Mouse (Mus musculus): ENCODE results near the gene Prss35.
A peak's percentile ranks its signal among the peaks of the same experiment; 100 is the strongest.

Prss35 gene

GRCm38 (mm10) chr9:86742959-86743911 is at the start of gene Prss35:
TSS of gene Prss35 (plus strand) at chr9:86743649.
- DNase-seq = peak in 1 of 2 experiments; percentile 6

GRCm38 (mm10) chr9:86693935-86694334 is 49.5 kb upstream of the Prss35 start:
- peak; percentile 31 to 45 for DNase-seq

- no peak for DNase-seq
Observed at GRCm38 (mm10) chr9:86694644-86695043, 48.8 kb upstream of the Prss35 start.

- DNase-seq = peak; percentile 59 to 64
Observed at GRCm38 (mm10) chr9:86695199-86695817, 48.1 kb upstream of the Prss35 start.

- peak; percentile 37 to 44 for DNase-seq
Observed at GRCm38 (mm10) chr9:86695818-86696261, 47.6 kb upstream of the Prss35 start, which contains the start of gene Me1. TSS of gene Me1 (minus strand) at chr9:86695953.

- DNase-seq = no peak
Observed at GRCm38 (mm10) chr9:86701264-86701663, 42.2 kb upstream of the Prss35 start.

GRCm38 (mm10) chr9:86701844-86702243 is 41.6 kb upstream of the Prss35 start:
- DNase-seq = peak; percentile 45 to 55

GRCm38 (mm10) chr9:86707431-86707830 is 36.0 kb upstream of the Prss35 start:
- DNase-seq = no peak

- no peak for DNase-seq
Observed at GRCm38 (mm10) chr9:86708921-86709320, 34.5 kb upstream of the Prss35 start.

- DNase-seq = no peak
Observed at GRCm38 (mm10) chr9:86710091-86710634, 33.3 kb upstream of the Prss35 start.

GRCm38 (mm10) chr9:86712648-86713047 is 30.8 kb upstream of the Prss35 start:
- DNase-seq = no peak

- no peak for DNase-seq
Observed at GRCm38 (mm10) chr9:86714089-86714488, 29.4 kb upstream of the Prss35 start.

- DNase-seq = no peak
Observed at GRCm38 (mm10) chr9:86716540-86716939, 26.9 kb upstream of the Prss35 start.

- DNase-seq = no peak
Observed at GRCm38 (mm10) chr9:86717119-86717518, 26.3 kb upstream of the Prss35 start.

- DNase-seq = no peak
Observed at GRCm38 (mm10) chr9:86720227-86720626, 23.2 kb upstream of the Prss35 start.

- no peak for DNase-seq
Observed at GRCm38 (mm10) chr9:86720794-86721193, 22.7 kb upstream of the Prss35 start.

- DNase-seq = no peak
Observed at GRCm38 (mm10) chr9:86725066-86725465, 18.4 kb upstream of the Prss35 start.

- no peak for DNase-seq
Observed at GRCm38 (mm10) chr9:86725604-86726380, 17.7 kb upstream of the Prss35 start.

- no peak for DNase-seq
Observed at GRCm38 (mm10) chr9:86726381-86726720, 17.1 kb upstream of the Prss35 start.

- peak; percentile 32 to 62 for DNase-seq
Observed at GRCm38 (mm10) chr9:86728214-86728814, 15.1 kb upstream of the Prss35 start.

- no peak for DNase-seq
Observed at GRCm38 (mm10) chr9:86729084-86729483, 14.4 kb upstream of the Prss35 start.

- DNase-seq = peak in 1 of 2 experiments; percentile 5
Observed at GRCm38 (mm10) chr9:86729811-86730210, 13.6 kb upstream of the Prss35 start.

Measured in lung, adult 18-20 months (tissue).